Mouse (Mus musculus): Measurements from ENCODE around the gene Dagla. TPM values are rescaled to one million over a fixed set of nuclear protein-coding genes. Genes with fewer than 3 reads are reported as not detected.

The Dagla gene
- total RNA-seq, 2 experiments from 2014 or later: 84.2 to 85.4 TPM

GRCm38 (mm10) chr19:10219108-10219507, 85.6 kb downstream of the Dagla start:
- peak; percentile 64 to 69 for DNase-seq (ENCODE audit: low spot score in 2 of 2)
- intact Hi-C loops (cut with DNase I): no loop called here

GRCm38 (mm10) chr19:10216101-10216500, 88.6 kb downstream of the Dagla start:
- DNase-seq (ENCODE audit: low spot score in 2 of 2): no peak
- intact Hi-C loops (cut with DNase I): no loop called here

- DNase-seq (ENCODE audit: low spot score in 2 of 2): no peak
- intact Hi-C loops (cut with DNase I): no loop called here
Measured at GRCm38 (mm10) chr19:10213796-10214471, 90.7 kb downstream of the Dagla start.

GRCm38 (mm10) chr19:10210885-10211284, 93.8 kb downstream of the Dagla start:
- DNase-seq (ENCODE audit: low spot score in 2 of 2): no peak
- intact Hi-C loops (cut with DNase I): no loop called here

GRCm38 (mm10) chr19:10208851-10209250, 95.8 kb downstream of the Dagla start:
- DNase-seq (ENCODE audit: low spot score in 2 of 2): no peak
- intact Hi-C loops (cut with DNase I): no loop called here

GRCm38 (mm10) chr19:10205051-10205450, 99.6 kb downstream of the Dagla start:
- intact Hi-C loops (cut with DNase I): no loop called here
- no peak for DNase-seq (ENCODE audit: low spot score in 2 of 2)

- DNase-seq (ENCODE audit: low spot score in 2 of 2): peak; percentile 31 to 72
- intact Hi-C loops (cut with DNase I): no loop called here
Measured at GRCm38 (mm10) chr19:10204616-10205001, 100.1 kb downstream of the Dagla start.

- DNase-seq (ENCODE audit: low spot score in 2 of 2): peak; percentile 90 to 92
- intact Hi-C loops (cut with DNase I): no loop called here
Measured at GRCm38 (mm10) chr19:10203848-10204615, 100.6 kb downstream of the Dagla start, which contains the start of the genes Tmem258 and Fen1. Gene Tmem258 (plus strand): TSS chr19:10204014. Gene Fen1 (minus strand): TSS chr19:10204169.

GRCm38 (mm10) chr19:10203146-10203847, 101.4 kb downstream of the Dagla start:
- intact Hi-C loops (cut with DNase I): no loop called here

GRCm38 (mm10) chr19:10198723-10199122, 106.0 kb downstream of the Dagla start:
- peak; percentile 87 to 89 for DNase-seq (ENCODE audit: low spot score in 2 of 2)
- intact Hi-C loops (cut with DNase I): loop anchor here (5.0 kb wide), 3 partner anchors 126 to 286 kb away; partner anchors contain the start of genes Best1 and Rab3il1

More at GRCm38 (mm10) chr19:10203146-10203847, 101.4 kb downstream of the Dagla start:
- no peak for DNase-seq (ENCODE audit: low spot score in 2 of 2)

- intact Hi-C loops (cut with DNase I): loop anchor here (5.0 kb wide), 3 partner anchors 126 to 286 kb away; partner anchors contain the start of genes Best1 and Rab3il1
- DNase-seq (ENCODE audit: low spot score in 2 of 2): no peak
Measured at GRCm38 (mm10) chr19:10198286-10198685, 106.4 kb downstream of the Dagla start.

- intact Hi-C loops (cut with DNase I): loop anchor here (5.0 kb wide), 3 partner anchors 125 to 285 kb away; partner anchors contain the start of genes Best1 and Rab3il1
Measured at GRCm38 (mm10) chr19:10197130-10197529, 107.5 kb downstream of the Dagla start.

More at GRCm38 (mm10) chr19:10197130-10197529, 107.5 kb downstream of the Dagla start:
- no peak for DNase-seq (ENCODE audit: low spot score in 2 of 2)

Other genes starting within 250 kb of the Dagla start
- 100 to 1,000 TPM; 175 to 191 TPM for gene Fads2, start 203.1 kb downstream of the Dagla start, total RNA-seq (2021)
- 100 to 1,000 TPM; 155 to 165 TPM for gene Fads1, start 122.0 kb downstream of the Dagla start, total RNA-seq (2021)
- 10 to 100 TPM; 84.1 to 88.2 TPM for gene Tmem258, start 100.9 kb downstream of the Dagla start, total RNA-seq (2021)
- 1 to 10 TPM; 7.3 to 9.2 TPM for gene Fen1, start 100.7 kb downstream of the Dagla start, total RNA-seq (2021)
- gene Myrf, start 64.1 kb downstream of the Dagla start, total RNA-seq (2021): 10 to 100 TPM in 1 of 2 experiments, 1 to 10 TPM in 1; 9.9 to 16.0 TPM
- 100 to 1,000 TPM; 279 to 314 TPM for gene Syt7, start 84.2 kb upstream of the Dagla start, total RNA-seq (2021)
- 10 to 100 TPM in 1 of 2 experiments, 1 to 10 TPM in 1; 8.8 to 12.7 TPM for gene Lrrc10b, start 152.6 kb upstream of the Dagla start, total RNA-seq (2021)
- 1 to 10 TPM in 1 of 2 experiments, under 1 TPM in 1; 0.89 to 1.0 TPM for gene Ppp1r32, start 178.1 kb upstream of the Dagla start, total RNA-seq (2021)
- 10 to 100 TPM; 70.2 to 70.9 TPM for gene Cpsf7, start 220.4 kb upstream of the Dagla start, total RNA-seq (2021)
- gene Sdhaf2, start 221.3 kb upstream of the Dagla start, total RNA-seq (2021): 10 to 100 TPM; 59.0 to 60.1 TPM